Mouse (Mus musculus): ENCODE measurements around the gene Prox1.

The Prox1 gene

DNA sequence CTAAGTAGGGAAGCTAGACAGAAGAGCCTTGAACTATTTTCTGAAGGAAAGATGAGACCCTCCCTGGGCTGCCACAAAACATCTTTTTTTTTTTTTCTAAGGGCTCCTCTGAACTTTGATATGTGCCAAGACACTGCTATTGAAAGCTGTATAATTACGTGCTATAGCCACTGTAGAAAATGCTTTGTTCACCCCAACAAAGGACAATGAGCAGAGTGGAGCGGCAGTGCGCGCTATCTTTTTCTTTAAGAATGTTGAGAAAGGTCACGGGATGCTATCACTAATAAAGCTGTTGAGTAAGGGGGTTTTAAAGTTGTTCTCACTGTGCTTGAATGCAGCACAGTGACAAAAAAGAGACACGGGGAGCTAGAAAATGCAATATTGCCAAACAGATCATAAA is 30.0 kb downstream of the Prox1 start:
- DNase-seq = no peak

- DNase-seq = no peak
Measured at GRCm38 (mm10) chr1:190139711-190140405, 30.7 kb downstream of the Prox1 start.

- DNase-seq = no peak
Measured at GRCm38 (mm10) chr1:190137943-190138342, 32.6 kb downstream of the Prox1 start.

- DNase-seq = no peak
Measured at GRCm38 (mm10) chr1:190132897-190133296, 37.6 kb downstream of the Prox1 start.

GRCm38 (mm10) chr1:190130888-190131287 is 39.6 kb downstream of the Prox1 start:
- no peak for DNase-seq

GRCm38 (mm10) chr1:190129553-190129952 is 41.0 kb downstream of the Prox1 start:
- no peak for DNase-seq

- no peak for DNase-seq
Measured at GRCm38 (mm10) chr1:190128674-190129322, 41.7 kb downstream of the Prox1 start.

DNA sequence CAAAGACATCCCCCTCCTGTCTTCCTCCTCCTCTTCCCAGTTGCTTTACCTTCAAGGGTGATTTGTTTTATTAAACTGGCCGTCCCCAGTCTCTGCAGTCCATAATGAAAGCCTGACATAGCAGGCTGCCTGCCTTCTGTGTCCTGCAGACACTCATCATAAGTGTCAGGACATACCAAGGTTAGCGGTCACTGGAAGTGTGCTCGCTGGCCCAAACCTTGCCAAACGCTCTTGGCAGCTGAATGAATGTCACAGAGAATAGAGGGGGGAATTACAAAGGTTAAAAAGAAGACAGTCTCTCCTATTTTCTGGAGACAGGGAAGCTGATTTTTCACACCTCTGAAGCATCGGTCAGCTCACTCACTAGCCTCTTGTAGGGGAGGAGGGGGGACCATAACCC is 42.6 kb downstream of the Prox1 start:
- DNase-seq = no peak

DNA sequence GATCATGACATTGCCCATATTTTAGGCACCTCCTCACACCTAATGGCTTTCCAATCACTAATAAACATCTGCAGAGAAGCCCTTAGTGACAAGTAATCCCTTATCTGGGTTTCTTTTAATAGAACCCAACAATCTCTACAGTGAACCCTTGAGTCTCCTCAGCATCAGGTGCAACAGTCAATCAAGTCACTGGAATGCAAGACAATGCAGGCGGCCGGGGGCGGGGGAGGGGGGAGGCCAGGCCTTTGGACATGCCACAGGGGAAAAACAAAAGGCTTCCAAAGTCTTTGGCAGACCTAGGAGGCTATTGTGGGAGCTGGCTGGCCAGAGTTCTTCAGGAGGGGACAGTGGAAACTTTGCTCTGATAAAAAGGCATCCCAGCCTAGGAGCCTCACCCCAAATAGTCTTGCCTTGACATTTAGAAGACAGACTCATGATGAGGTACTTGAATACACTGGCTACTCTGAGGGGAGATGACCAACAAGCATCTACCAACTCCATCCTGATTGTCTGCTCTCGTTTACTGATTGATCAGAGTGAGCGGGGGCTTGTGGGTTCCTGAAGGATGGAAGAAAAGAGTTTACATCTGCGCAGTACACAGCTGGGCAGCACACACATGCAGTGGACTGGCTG is 43.2 kb downstream of the Prox1 start:
- no peak for DNase-seq

DNA sequence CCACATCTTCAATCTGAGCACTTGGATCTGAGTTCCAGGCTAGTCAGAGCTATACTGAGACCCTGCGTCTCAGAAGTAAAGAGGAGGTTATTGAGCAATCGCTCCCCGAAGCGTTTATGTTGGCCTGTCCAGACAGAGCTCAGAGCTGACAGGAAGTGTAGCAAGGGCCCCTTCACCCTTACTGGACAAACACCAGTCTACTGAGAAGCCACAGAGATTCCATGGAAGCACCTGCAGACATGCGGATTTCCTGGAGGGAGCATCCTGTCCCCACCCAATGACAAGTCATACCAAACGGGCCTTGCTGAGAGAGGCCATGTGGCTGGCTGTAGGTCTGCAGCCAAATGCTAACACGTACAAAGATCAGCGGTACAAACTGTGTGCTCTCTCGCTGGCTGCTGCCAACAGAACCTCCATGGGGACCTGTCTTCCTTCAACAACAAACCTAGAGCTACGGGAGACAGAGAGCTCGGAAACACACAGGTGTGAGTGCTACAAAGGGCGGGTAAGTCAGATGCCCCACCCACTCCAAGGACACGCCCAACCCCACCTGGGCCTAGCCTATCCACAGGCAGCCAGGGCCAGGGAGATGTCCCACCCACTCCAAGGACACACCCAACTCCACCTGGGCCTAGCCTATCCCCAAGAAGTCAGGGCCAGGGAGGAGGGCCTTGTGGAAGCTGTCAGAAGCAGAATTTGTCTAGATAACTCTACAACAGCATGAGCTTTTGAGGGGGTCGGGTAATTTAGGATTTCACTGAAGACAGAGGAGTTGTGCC is 45.4 kb downstream of the Prox1 start:
- DNase-seq = no peak

DNA sequence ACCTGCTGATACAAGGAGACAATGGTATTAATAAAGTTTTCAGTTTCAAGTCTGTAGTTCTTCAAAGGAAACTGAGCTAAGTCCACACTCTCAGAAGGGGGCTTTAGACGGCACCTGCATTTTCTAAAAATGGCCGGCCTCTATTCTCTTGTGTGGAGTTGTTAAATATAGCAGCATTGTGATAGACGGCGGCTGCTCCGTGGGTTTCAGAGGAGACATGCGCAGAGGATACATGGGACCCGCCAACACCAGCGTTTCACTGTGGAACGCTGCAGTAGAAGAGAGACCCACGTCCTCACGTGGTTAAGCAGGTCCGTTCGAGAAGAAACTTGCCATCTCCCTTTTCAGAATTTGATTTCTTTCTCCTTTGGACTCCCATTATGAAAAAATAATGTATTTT is 47.1 kb downstream of the Prox1 start:
- no peak for DNase-seq

DNA sequence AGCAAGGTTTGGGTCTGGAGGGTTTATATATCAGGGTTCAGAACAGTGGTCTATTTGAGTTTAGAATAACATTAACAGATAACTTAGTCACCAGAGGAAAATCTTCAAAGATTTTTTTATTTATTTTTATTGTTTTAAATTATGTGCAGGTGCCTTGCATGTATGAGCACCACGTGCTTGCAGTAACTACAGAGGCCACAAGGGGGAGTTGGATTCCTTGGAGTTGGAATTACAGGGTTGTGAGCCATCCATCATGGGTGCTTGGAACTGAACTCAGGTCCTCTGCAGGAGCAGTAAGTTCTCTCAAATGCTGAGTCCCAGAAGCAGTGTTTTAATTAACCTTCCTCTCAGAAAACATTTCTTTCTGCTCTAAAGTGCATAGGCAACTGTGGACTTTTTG is 54.5 kb downstream of the Prox1 start:
- DNase-seq = no peak

DNA sequence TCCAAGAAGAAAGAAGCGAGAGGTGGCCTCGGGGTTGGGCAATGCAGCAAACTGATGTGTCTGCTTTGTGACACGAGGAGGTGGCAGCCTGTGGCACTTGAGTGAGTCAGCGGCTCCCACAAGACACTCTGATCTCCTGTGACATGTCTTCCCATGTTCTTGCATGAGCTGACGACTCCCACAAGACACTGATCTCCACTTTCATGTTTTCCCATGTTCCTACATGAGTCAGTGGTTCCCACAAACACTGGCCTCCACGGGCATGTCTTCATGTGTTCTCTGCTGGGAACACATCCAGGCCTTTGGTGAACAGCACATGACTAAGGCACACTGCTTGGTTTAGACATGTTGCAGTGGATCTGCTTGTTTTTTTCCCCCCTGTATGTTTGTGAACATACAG is 58.8 kb downstream of the Prox1 start:
- no peak for DNase-seq

DNA sequence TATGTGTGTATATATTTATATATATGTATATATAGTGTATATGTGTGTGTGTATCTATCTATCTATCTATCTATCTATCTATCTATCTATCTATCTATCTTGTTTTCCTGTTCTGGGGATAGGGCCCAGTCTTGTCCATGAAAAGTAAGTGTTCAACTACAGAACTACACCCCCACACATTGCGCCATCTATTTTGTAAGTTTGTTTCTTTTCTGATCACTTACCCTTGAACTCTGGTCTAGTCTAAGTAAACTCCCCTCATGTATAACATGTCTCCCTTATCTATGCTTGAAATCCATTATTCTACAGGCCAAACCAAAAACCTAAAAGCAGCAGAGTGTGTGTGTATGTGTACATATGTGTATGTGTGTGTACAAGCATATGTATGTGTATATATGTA is 62.9 kb downstream of the Prox1 start:
- DNase-seq = no peak

DNA sequence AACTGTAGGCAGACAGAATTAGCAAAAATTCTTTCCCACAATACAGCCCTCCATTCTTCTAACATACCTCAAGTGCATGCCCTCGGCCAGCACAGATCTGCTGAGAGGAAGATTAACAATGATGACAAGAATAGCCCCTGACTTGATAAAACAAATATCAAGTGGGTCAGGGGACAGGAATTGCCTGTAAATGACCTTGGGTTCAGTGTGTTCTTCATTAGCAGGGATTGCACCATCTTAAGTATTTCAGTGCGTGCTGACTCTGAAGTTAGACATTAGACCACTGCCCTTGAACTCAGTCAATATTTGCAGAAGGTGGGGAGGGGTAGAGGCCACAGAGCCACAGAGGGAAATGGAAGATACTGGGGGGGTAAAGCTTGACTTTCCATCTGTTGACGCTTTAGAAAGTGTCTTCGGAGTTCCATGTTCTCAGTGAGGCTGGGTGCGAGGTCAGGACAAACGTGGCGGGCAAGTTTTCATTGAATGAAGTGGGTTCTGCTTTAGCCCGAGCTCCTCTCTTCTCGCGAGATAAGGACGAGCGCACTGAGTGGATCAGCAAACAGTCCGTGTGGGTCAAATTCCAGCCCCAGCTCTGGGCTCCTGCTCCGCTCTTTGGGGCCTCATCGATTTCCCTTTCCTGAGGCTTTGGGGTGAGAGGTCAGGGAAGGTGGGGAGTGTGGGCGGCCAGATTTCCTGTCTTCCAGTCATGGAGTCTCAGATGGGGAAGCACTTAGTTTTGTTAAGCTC is 63.7 kb downstream of the Prox1 start:
- no peak for DNase-seq

DNA sequence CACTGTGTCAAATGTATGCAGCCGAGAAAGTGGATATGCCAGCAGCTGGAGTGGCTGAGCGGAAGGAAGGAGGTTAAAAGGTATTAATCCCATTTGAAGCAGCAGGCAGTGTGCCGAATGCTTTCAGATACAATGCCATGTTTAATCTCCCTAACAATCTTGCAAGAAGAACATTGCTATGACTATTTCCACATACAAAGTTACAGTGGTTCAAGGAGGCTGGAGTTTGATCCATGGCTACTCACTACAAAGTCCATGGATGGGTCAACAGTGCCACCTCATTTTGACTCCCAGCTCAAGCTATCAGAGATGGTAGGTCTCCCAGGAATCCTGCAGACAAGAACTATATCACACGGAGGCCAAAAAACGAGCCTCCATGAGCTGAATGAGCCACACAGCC is 64.5 kb downstream of the Prox1 start:
- DNase-seq = no peak

DNA sequence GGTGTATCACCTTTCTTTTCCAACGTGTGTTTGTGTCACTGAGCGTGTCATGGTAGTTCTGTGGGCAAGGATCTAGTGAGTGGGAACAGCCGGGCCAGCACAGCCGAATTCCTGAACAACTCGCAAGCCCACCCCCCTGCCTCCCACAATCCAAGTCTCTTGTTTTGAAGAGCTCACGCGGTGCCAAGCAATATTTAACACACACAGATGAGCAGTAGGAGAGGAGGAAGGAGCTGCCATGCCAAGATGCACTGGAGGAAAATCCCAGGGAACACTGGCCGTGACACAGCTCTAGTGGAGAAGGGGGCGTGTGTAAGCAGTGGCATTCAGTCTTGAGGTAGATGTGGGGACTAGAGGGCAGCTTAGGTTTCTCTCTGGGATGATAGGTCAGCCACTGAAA is 77.2 kb downstream of the Prox1 start:
- no peak for DNase-seq

DNA sequence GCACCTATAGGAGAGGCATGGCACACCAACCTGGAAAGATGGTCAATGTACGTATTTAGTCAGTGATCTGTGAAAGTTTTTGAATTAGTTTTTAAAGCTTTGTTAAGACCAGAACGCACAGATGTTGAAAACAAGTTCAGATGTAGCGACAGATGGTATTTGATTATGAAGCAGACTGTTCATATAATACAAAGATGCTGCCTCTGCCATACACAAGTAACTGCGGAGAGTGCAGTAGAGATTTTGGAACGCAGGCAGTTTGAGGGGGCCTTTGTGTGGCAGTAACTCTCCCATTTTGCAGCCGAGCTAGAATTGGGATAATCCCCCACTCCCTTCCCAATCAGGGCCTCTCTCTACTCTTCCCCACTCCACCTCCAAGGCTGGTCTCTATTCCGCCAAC is 78.4 kb downstream of the Prox1 start:
- no peak for DNase-seq

GRCm38 (mm10) chr1:190088929-190089328 is 81.6 kb downstream of the Prox1 start:
- DNase-seq = no peak

DNA sequence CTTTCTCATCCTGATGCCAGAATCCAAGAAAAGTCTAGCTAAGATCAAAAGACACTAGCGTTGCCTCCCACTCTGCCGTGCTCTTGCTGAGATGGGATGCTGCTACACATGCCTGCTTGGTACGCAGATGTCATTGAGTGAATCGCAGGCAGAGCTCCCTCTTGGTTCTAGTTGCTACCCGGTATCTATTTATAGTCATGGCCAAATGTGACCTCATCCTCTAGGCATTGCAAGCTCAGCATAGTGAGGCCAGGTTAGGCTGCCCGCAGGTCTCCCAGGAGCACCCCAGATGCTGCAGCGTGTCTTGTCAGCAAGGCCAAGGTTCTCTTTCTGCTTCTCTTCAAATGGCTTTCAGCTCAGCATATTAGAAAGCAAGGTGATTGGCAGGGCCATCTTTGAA is 84.8 kb downstream of the Prox1 start:
- DNase-seq = no peak

DNA sequence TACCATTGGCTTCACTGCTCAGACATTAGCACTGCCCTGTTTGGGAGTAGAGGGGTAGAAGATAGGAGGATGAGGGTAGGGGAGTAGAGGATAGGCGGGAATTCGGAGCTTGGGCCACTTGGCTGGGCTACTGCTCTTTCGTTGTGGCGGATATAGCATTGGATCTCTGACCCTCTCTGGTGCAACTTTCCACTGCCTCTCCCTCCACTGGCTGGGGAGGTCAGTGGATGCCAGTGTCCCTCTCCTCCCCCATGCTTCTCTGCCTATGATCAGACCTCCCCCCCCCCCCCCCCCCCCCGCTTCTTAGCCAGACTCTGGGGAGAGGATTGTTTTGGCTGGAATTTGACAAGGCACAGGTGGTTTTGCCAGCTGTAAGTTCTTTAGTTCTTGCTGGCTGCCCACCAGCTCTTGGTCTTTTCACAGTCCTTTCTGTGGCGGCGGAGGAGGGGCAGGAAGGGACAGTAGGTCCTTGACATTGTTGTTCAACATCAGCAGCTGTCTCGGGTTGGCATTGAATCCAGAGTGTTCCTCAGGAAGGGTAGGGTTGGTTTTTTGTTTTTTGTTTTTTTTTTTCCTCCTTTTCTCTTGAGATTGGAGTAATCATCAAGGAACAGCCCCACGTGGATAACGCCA is 90.8 kb downstream of the Prox1 start:
- no peak for DNase-seq

- DNase-seq = no peak
Measured at GRCm38 (mm10) chr1:190076601-190077000, 93.9 kb downstream of the Prox1 start.

All from kidney, adult 18-20 months (tissue).